Mouse (Mus musculus): ENCODE results near the gene Txlnb. TPM values are rescaled to one million over a fixed set of nuclear protein-coding genes. Genes with fewer than 3 reads are reported as not detected.
"Not testable (repeated sequence)": the region's sequence is repeated elsewhere in the genome, so short reads cannot be mapped to it uniquely, and the experiment has no call there.

Gene Txlnb
- total RNA-seq, 2 experiments from 2014 or later = 2.9 to 9.9 TPM

DNA sequence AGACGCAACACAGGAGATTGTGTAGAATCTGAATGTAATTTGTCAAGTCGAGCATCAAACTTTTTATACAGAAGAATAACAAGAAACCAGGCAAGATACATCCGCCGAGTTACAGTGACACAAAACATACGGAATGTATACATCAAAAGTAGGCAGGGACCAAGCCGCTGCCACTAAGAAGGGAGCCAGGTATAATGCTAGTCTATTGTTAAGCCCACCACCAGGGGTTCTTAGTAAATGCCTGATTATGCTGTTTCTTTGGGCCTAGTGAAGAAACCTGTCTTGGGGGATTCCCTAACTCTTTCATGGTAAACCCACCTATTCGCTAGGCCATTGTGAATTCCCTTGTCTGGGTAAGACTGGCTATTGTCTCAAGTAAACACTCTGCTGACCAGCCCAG lies 24.4 kb downstream of the Txlnb start:
- not testable (repeated sequence) for DNase-seq

GRCm38 (mm10) chr10:17827391-17827790 lies 31.4 kb downstream of the Txlnb start:
- no peak for DNase-seq

DNA sequence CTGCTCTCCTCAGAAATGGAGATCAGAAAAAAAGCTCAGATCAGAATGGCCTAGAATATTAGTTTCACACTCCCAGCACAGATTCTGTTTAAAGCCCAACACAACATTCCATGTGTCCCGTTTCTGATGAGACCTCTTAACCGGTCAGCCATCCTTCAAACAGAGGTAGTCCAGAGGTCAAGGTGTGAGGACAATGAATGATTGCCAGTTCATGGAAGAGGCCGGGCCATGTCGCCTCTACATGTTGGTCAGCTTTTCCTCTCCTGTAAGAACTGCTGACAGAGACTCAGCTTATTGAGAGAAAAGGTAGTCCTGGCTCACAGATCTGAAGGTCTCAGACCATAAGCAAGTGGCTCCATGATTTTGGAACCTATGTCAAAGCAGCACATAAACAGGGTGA lies 33.2 kb downstream of the Txlnb start:
- no peak for DNase-seq

DNA sequence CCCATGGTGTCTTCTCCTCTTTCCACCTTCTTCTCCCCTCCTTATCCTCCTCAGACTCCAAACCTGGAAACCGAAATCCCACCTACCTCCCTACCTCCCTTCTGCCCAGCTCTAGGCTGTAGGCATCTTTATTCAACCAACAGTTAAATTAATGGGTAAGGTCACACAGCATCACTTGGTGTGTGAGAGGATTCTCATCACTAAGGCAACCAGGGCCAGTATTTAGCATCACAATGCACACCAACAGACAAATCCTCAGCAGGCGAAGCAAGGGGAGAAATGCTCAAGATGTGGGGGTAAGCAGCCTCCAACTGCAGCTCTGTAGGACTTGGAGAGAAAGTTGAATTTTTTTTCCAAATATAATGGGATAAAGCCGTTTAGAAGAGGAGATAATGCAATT lies 35.0 kb downstream of the Txlnb start:
- no peak for DNase-seq

- DNase-seq = no peak
Observed at GRCm38 (mm10) chr10:17835031-17835430, 39.0 kb downstream of the Txlnb start.

DNA sequence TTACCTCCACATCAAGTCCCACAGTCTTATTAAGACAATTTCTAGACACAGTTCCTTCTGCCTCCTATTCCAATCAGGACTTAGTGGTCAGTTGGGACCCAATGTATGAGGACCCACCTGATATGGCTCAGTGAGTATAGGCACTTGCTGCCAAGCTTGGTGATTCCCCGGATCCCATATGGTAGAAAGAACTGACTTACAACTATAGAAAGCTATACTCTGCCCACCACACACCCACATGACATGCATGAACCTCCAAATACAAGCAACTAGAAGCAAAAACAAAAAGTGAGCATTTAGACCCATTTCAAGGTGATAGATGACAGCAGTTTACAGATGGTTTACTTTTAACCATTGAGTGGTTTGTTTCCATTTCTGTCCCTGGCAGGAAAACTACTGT lies 40.2 kb downstream of the Txlnb start:
- DNase-seq = no peak

GRCm38 (mm10) chr10:17842030-17842429 lies 46.0 kb downstream of the Txlnb start:
- DNase-seq = no peak

DNA sequence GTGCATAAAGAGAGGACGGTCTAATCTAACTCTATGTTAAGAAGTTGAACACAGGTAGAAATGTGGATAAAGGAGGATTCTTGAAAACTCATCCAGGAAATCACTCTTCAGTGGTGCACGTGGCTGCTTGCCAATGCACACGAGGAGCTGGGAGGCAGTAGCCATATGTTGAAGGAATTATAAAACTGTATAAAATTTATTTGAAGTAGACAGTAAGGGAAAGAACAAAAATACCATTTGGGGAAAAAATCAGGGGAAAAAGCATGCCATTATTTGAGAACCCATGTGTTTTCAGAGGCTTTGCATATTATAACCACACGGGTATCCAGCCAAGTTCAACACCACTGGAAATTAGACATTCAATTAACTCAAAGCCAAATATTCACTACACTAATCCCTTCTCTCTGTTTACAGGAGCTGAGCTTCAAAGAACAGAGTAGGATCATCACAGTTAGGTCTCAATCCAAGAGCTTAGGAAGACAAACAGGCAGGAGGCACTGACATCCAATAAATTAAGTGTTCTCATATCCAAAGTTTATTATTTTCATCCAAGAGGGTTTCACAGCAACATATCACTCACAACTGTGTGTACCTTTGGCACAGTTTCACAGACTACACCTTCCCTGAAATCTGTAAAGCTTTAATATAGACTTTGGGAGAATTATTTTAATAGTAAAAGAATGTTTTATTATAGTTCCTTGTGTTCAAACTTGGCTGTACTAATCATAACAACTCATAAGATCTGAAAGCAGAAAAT lies 48.9 kb downstream of the Txlnb start:
- DNase-seq = no peak

DNA sequence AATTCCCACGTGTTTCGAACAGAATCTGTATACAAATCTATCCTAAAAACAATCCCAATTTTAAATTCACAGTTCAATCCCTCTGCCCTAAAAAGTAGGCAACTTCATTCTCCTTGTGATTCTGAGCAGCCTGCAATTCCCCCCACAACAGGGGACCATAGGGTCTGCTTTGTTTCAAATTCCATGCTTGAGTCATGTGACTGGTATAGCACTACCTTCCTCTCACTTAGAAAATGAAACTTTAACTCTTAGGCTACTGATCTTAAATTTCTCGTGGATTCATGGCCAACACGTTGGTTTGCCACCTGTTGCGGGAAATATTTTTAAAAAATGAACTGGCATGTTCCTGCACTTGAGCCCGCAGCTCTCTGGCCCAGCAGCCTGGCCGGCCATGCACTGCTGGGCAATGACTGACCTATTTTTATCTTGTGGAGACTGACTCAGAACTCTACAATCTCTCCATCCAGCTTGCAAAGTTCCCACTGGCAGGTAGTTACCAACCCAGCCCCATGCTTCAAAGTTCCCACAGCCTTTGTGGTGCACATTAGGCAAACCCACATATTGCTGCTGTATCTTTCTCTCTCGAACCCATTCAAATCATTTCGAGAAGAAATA lies 61.7 kb downstream of the Txlnb start:
- no peak for DNase-seq

DNA sequence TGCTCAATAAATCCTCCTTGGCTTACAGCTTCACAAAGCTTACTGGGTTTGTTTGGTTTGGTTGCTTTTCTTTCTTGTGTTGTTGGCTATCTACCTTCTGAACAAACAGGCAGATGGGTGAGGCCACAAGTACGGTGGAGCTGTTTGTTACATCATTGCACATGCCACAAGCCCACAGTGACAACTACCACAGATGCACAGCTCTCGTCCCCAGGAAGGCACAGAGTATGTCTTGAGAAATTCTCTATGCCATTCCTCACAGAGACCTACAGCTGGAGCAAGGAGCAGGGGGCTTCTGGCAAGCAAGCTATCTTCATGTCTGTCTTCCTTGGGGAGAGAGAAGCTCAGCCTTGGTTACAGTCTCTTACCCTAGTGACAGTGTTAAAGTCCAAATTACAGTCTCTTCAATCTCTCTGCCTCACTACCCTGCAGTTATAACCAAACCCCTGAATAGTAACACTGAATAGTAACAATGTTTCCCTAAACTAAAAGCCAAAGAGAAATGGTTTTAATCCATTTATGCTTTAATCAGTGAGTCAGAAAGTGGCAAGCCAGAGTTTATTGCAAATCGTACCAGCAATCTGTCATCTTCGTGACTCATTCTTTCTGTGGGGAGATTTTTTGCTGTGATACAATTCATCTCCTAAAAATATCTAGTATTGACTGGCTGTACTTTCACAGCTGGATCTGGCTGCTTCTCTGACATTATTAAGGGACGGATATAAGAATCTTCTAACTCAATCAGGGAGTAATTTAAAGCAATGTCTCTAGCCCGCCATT lies 64.9 kb downstream of the Txlnb start:
- DNase-seq = peak; percentile 16

GRCm38 (mm10) chr10:17869822-17870662 lies 74.0 kb downstream of the Txlnb start:
- DNase-seq = peak; percentile 75

DNA sequence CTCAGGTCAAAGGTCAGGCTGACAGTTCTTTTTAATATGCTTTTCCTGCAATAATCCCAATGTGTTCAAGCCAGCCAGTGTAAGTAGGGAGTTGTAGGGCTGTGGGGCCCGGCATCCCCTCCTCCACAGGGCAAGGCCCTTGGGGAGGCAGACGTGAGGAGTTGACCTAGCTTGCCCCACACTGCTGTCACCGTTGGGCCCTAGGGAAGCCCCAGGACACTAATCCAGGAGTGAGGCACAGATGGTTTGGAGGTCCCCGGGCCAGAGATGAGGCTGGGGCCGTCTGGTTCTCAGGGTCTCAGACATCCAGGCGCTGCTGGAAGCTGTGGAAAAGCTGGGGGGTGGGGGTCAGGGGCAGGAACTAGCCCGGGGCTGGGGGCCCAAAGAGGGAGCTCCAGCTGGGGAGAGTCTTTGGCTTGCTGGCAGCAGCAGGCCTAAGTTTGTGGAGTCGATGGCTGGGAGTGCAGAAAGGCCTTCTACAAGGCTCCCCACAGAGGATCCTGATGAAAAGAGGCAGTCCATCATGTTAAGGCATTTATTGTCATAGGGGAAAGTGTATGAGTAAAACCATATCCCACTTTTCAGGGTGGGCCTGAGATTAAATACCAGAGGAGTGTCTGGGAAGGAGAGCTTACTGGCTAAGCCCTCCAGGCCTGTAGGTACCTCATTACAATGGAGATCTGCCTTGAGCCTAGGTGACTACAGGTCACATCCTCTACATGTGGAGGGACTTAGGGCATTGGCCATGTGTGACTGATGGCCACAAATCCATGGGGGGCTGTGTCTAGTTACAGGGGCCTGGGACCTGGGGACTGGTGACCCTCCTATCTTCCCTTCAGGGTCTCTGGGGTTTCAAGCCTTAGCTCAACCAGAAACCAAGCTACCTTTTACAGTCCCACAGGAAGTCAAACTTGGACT lies 82.2 kb downstream of the Txlnb start:
- no peak for DNase-seq

DNA sequence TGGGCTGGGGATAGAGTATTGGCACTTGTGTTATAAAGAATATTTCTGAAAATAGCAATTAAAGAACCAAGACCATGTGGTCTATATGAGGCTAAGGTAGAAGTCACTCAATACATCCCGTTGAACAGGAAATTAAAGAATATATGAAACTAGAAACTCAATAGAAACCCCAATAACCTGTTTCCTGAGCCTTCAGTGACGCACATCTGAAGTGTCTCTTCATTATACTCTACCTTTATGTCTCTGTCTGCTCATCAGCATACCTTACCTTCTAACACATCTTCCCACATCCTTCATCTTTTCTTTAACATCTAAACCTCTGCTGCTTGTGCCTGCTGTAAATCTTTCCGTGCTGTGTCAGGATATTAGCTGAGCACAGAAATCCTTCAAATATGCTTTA lies 84.0 kb downstream of the Txlnb start:
- DNase-seq = no peak

DNA sequence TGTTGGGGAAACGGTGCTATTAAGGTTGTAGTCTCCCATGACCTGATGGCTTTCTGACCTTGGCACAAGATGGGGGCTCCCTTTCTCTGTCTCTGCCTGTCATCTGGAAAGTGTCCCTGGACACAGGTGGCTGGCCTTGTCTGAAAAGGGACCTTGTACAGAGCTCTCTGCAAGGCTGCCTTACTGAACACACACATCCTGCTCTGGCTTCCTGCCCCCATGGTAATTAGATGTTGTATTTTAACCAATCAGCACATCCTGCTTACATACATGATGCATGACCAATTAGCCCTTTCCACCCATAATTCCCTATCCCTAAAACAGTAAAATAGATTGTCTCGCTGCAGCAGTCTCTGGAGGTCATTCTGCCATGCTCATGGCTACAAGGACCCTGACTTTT lies 84.7 kb downstream of the Txlnb start:
- DNase-seq = peak; percentile 29

Other genes starting within 250 kb of the Txlnb start
- 10 to 100 TPM; 61.3 to 67.6 TPM for gene Cited2, start 73.0 kb upstream of the Txlnb start, total RNA-seq (2021)
- gene Heca, start 151.8 kb downstream of the Txlnb start, total RNA-seq (2021) = 10 to 100 TPM; 31.8 to 35.7 TPM
- 10 to 100 TPM; 31.0 to 40.1 TPM for gene Abracl, start 227.1 kb downstream of the Txlnb start, total RNA-seq (2021)